Mouse (Mus musculus) myocyte (in vitro differentiated cells): ENCODE results near the gene Iqcf5.

Experiments
- E2F4 ChIP-seq: IDR thresholded peaks from one replicate; pipeline ENCODE4 v1.6.1; 2011; ENCODE audit warnings: mild to moderate bottlenecking, control low read depth, moderate library complexity; ENCODE audit not compliant: insufficient read depth
- MAX ChIP-seq: IDR thresholded peaks from one replicate; pipeline ENCODE4 v1.6.1; 2011; ENCODE audit warnings: low read depth, mild to moderate bottlenecking, control low read depth
- MYOD1 ChIP-seq, 3 experiments: IDR thresholded peaks; one replicate each; pipeline ENCODE4 v1.6.1; 2011; ENCODE audit warnings: control low read depth in 2 of 3, low read depth in 2 of 3, mild to moderate bottlenecking in 2 of 3, moderate library complexity in 1 of 3; ENCODE audit not compliant: insufficient read length in 2 of 3, control insufficient read depth in 1 of 3
- MYOG ChIP-seq, 3 experiments: IDR thresholded peaks; one replicate each; pipeline ENCODE4 v1.6.1; 2011; ENCODE audit warnings: control low read depth in 2 of 3, low read depth in 2 of 3, mild to moderate bottlenecking in 2 of 3; ENCODE audit not compliant: insufficient read length in 2 of 3, control insufficient read depth in 1 of 3, insufficient read depth in 1 of 3
- POLR2A ChIP-seq: IDR thresholded peaks from one replicate; pipeline ENCODE4 v1.6.1; 2011; ENCODE audit warnings: low read depth, mild to moderate bottlenecking, control low read depth, moderate library complexity; ENCODE audit not compliant: insufficient read length
- POLR2AphosphoS2 ChIP-seq: IDR thresholded peaks from one replicate; pipeline ENCODE4 v1.6.1; 2011; ENCODE audit warnings: low read depth, control low read depth; ENCODE audit not compliant: insufficient read length
- REST ChIP-seq: IDR thresholded peaks from one replicate; pipeline ENCODE4 v1.6.1; 2011; ENCODE audit warnings: mild to moderate bottlenecking, control low read depth, moderate library complexity; ENCODE audit not compliant: insufficient read depth, insufficient read length
- SRF ChIP-seq: IDR thresholded peaks from one replicate; pipeline ENCODE4 v1.6.1; 2011; ENCODE audit warnings: low read depth; ENCODE audit not compliant: control insufficient read depth, insufficient read length
- TCF12 ChIP-seq: IDR thresholded peaks from one replicate; pipeline ENCODE4 v1.6.1; 2011; ENCODE audit warnings: mild to moderate bottlenecking, control low read depth; ENCODE audit not compliant: poor library complexity, insufficient read depth, severe bottlenecking
- TCF3 ChIP-seq: IDR thresholded peaks from one replicate; pipeline ENCODE4 v1.6.1; 2011; ENCODE audit warnings: low read depth, control low read depth; ENCODE audit not compliant: insufficient read length
- USF1 ChIP-seq: IDR thresholded peaks from one replicate; pipeline ENCODE4 v1.6.1; 2011; ENCODE audit warnings: low read depth, mild to moderate bottlenecking, control low read depth, moderate library complexity

GRCm38 (mm10) chr9:106478101-106478500, 36.3 kb upstream of the Iqcf5 start:
- TF ChIP-seq MAX (no peak), TCF3 (no peak), MYOD1 (IDR thresholded peaks at IDR 0.05; ENCODE audit: control insufficient read depth in 1 of 3, insufficient read length in 2 of 3, low read depth in 2 of 3) (no peak), POLR2A (no peak), REST (no peak), TCF12 (no peak), E2F4 (no peak), POLR2AphosphoS2 (no peak), USF1 (no peak), MYOG (IDR thresholded peaks at IDR 0.05; ENCODE audit: control insufficient read depth in 1 of 3, insufficient read depth in 1 of 3, insufficient read length in 2 of 3, low read depth in 2 of 3) (no peak), SRF (no peak)
